Mouse (Mus musculus) heart, embryonic 14.5 days (tissue): ENCODE measurements around the gene Asic4. TPM values are rescaled to one million over a fixed set of nuclear protein-coding genes. Genes with fewer than 3 reads are reported as not detected.

ENCODE experiments used
- ATAC-seq: fragments of 200-750 bp; cut with Nextera tagmentation; 2 replicates; pipeline ENCODE4 v1.8.0; 2017; ENCODE audit warnings: low read depth, moderate TSS enrichment; ENCODE audit not compliant: insufficient number of reproducible peaks, insufficient read depth, low FRiP score
- H3K27ac ChIP-seq, 2 experiments: fragments of 200-500 bp in 1 of 2; fragments of 300-500 bp in 1 of 2; sonication (generic) in 1 of 2; replicated peaks in 1 of 2; 2 replicates each; pipeline ENCODE4 v1.5.1; 2012 to 2014; ENCODE audit warnings: low read depth in 2 of 2, low read length in 2 of 2, control low read depth in 1 of 2, mild to moderate bottlenecking in 1 of 2, mixed read lengths in 1 of 2; ENCODE audit not compliant: control insufficient read depth in 1 of 2, insufficient read depth in 1 of 2
- H3K27me3 ChIP-seq: fragments of 300-500 bp; sonication (generic); 2 replicates; pipeline ENCODE4 v1.6.1; 2014; ENCODE audit warnings: mild to moderate bottlenecking, low read length, control low read depth; ENCODE audit not compliant: control insufficient read depth, insufficient read depth
- H3K36me3 ChIP-seq: fragments of 300-500 bp; sonication (generic); 2 replicates; pipeline ENCODE4 v1.6.1; 2014; ENCODE audit warnings: mild to moderate bottlenecking, control low read depth, low read length, mixed read lengths; ENCODE audit not compliant: control insufficient read depth, insufficient read depth
- H3K4me1 ChIP-seq, 2 experiments: fragments of 200-500 bp in 1 of 2; fragments of 300-500 bp in 1 of 2; sonication (generic) in 1 of 2; 2 replicates each; pipeline ENCODE4 v1.6.1; 2012 to 2014; ENCODE audit warnings: low read length in 2 of 2, control low read depth in 1 of 2, mixed read lengths in 1 of 2; ENCODE audit not compliant: control insufficient read depth in 2 of 2, insufficient read depth in 2 of 2
- H3K4me2 ChIP-seq: fragments of 300-500 bp; sonication (generic); 2 replicates; pipeline ENCODE4 v1.6.1; 2014; ENCODE audit warnings: mild to moderate bottlenecking, low read length
- H3K4me3 ChIP-seq, 2 experiments: fragments of 200-500 bp in 1 of 2; fragments of 300-500 bp in 1 of 2; sonication (generic) in 1 of 2; 2 replicates each; pipeline ENCODE4 v1.5.1; 2012 to 2014; ENCODE audit warnings: low read length in 2 of 2, mild to moderate bottlenecking in 2 of 2, control low read depth in 1 of 2, low read depth in 1 of 2, moderate library complexity in 1 of 2; ENCODE audit not compliant: control insufficient read depth in 1 of 2, insufficient read depth in 1 of 2
- H3K9ac ChIP-seq: fragments of 300-500 bp; sonication (generic); 2 replicates; pipeline ENCODE4 v1.6.1; 2014; ENCODE audit warnings: mild to moderate bottlenecking, low read length
- H3K9me3 ChIP-seq: fragments of 300-500 bp; sonication (generic); 2 replicates; pipeline ENCODE4 v1.6.1; 2016; ENCODE audit warnings: low read length, control low read depth; ENCODE audit not compliant: control insufficient read depth
- WGBS: fragments of 180-500 bp; shearing (Covaris S2); extraction: QIAGEN DNeasy Blood & Tissue Kit; methylation state at CpG from one replicate; pipeline ENCODE4 v1.1.7; 2014; 5-methylcytosine and 5-hydroxymethylcytosine counted together
- polyA plus RNA-seq: library from polyadenylated mRNA; unstranded; fragments of >200 nt; fragmentation: Nextera tagmentation; extraction: Ambion mirVana; gene quantifications from 2 replicates; pipeline ENCODE4 v1.2.1, GENCODE M21; 2014

Asic4 gene
- polyA plus RNA-seq, 1 experiment from 2014 or later = 0.18 TPM

- Histone ChIP-seq H3K4me3 (0 out of 4 replicates have a peak overlapping the region, but pooled peaks of 1 of the 2 experiments have one; percentile 31), H3K27ac (no peak overlapping the region), H3K9me3 (no peaks in the 10 kb centered on the region), H3K9ac (no peak overlapping the region), H3K27me3 (peaks cover 81% of the 10 kb centered on the region), H3K4me1 (peaks cover 26 to 60% of the 10 kb centered on the region in 2 experiments), H3K4me2 (peak overlapping the region; percentile 64), H3K36me3 (no peaks in the 10 kb centered on the region)
- 7% methylated on average over 8 of the region's 8 CpGs for WGBS
- no peak for ATAC-seq
Measured at GRCm38 (mm10) chr1:75449377-75450135, 680 bp upstream of the Asic4 start.

- 64% methylated on average over 5 of the region's 5 CpGs for whole genome bisulfite sequencing
- H3K27me3 ChIP-seq = peaks cover 95% of the 10 kb centered on the region
- H3K4me2 ChIP-seq = no peak overlapping the region
- no peaks in the 10 kb centered on the region for H3K9me3 ChIP-seq
- peaks cover 13 to 38% of the 10 kb centered on the region in 2 experiments for H3K4me1 ChIP-seq
- ATAC-seq = no peak
- H3K36me3 ChIP-seq = no peaks in the 10 kb centered on the region
- no peak overlapping the region for H3K9ac ChIP-seq
- no peak overlapping the region for H3K4me3 ChIP-seq
- H3K27ac ChIP-seq = no peak overlapping the region
Measured at GRCm38 (mm10) chr1:75451900-75452299, 1.7 kb downstream of the Asic4 start.

- H3K27ac ChIP-seq = no peak overlapping the region
- peaks cover 72% of the 10 kb centered on the region for H3K27me3 ChIP-seq
- WGBS = 75% methylated on average over 3 of the region's 3 CpGs
- no peak overlapping the region for H3K4me2 ChIP-seq
- no peak overlapping the region for H3K9ac ChIP-seq
- no peak for ATAC-seq
- peaks cover 11 to 31% of the 10 kb centered on the region in 2 experiments for H3K4me1 ChIP-seq
- no peaks in the 10 kb centered on the region for H3K36me3 ChIP-seq
- no peak overlapping the region for H3K4me3 ChIP-seq
- H3K9me3 ChIP-seq = no peaks in the 10 kb centered on the region
Measured at GRCm38 (mm10) chr1:75455433-75455832, 5.2 kb downstream of the Asic4 start.

- H3K4me3 ChIP-seq = no peak overlapping the region
- no peak overlapping the region for H3K4me2 ChIP-seq
- H3K4me1 ChIP-seq = peaks cover 11 to 25% of the 10 kb centered on the region in 2 experiments
- H3K27ac ChIP-seq = no peak overlapping the region
- peaks cover 66% of the 10 kb centered on the region for H3K27me3 ChIP-seq
- 49% methylated on average over 5 of the region's 5 CpGs for WGBS
- ATAC-seq = no peak
- H3K9me3 ChIP-seq = no peaks in the 10 kb centered on the region
- no peak overlapping the region for H3K9ac ChIP-seq
- no peaks in the 10 kb centered on the region for H3K36me3 ChIP-seq
Measured at GRCm38 (mm10) chr1:75455948-75456347, 5.7 kb downstream of the Asic4 start.

- ATAC-seq = no peak
- no peak overlapping the region for H3K4me2 ChIP-seq
- peaks cover 56% of the 10 kb centered on the region for H3K27me3 ChIP-seq
- H3K9me3 ChIP-seq = no peaks in the 10 kb centered on the region
- H3K9ac ChIP-seq = no peak overlapping the region
- no peak overlapping the region for H3K27ac ChIP-seq
- H3K36me3 ChIP-seq = no peaks in the 10 kb centered on the region
- no peak overlapping the region for H3K4me3 ChIP-seq
- WGBS = 14% methylated on average over 14 of the region's 14 CpGs
- H3K4me1 ChIP-seq = peaks cover 11 to 22% of the 10 kb centered on the region in 2 experiments
Measured at GRCm38 (mm10) chr1:75456746-75457564, 6.7 kb downstream of the Asic4 start.

GRCm38 (mm10) chr1:75457710-75458024, 7.4 kb downstream of the Asic4 start:
- H3K9ac ChIP-seq = no peak overlapping the region
- no peak overlapping the region for H3K27ac ChIP-seq
- no peaks in the 10 kb centered on the region for H3K36me3 ChIP-seq
- H3K4me3 ChIP-seq = no peak overlapping the region
- H3K4me2 ChIP-seq = peak overlapping the region; percentile 74
- no peaks in the 10 kb centered on the region for H3K9me3 ChIP-seq
- peaks cover 11 to 22% of the 10 kb centered on the region in 2 experiments for H3K4me1 ChIP-seq
- 4% methylated on average over 7 of the region's 10 CpGs for WGBS
- no peak for ATAC-seq
- H3K27me3 ChIP-seq = peaks cover 49% of the 10 kb centered on the region

- Histone ChIP-seq H3K4me3 (peak overlapping the region; percentile 31 to 40), H3K27me3 (peaks cover 44% of the 10 kb centered on the region), H3K27ac (peak overlapping the region in 1 of 2 experiments; percentile 42), H3K4me2 (peak overlapping the region; percentile 74), H3K9me3 (no peaks in the 10 kb centered on the region), H3K36me3 (no peaks in the 10 kb centered on the region), H3K4me1 (peaks cover 11 to 22% of the 10 kb centered on the region in 2 experiments), H3K9ac (peak overlapping the region; percentile 68)
- WGBS = 2% methylated on average over 41 of the region's 42 CpGs
- ATAC-seq = peak; percentile 51
Measured at GRCm38 (mm10) chr1:75458025-75458788, 8.0 kb downstream of the Asic4 start.
